Mouse (Mus musculus): ENCODE results near the gene Arap1. TPM values are rescaled to one million over a fixed set of nuclear protein-coding genes. Genes with fewer than 3 reads are reported as not detected.

Arap1 gene
- polyA plus RNA-seq, 1 experiment, result 115 TPM

- H3K27ac ChIP-seq (ENCODE audit: insufficient read depth, low read length), result no peak overlapping the region
- TF ChIP-seq POLR2A (IDR thresholded peaks at IDR 0.05; ENCODE audit: low read depth, low read length), result no peak
- no peak for TF ChIP-seq CTCF (IDR thresholded peaks at IDR 0.05; ENCODE audit: borderline replicate concordance, insufficient read depth, low read length)
- H3K4me1 ChIP-seq (ENCODE audit: control insufficient read depth, insufficient read depth, low read length), result no peaks in the 10 kb centered on the region
- no peak overlapping the region for H3K4me3 ChIP-seq (ENCODE audit: insufficient read depth, low read length)
These were observed 110.5 kb downstream of the Arap1 start for GRCm38 (mm10) chr7:101458278-101458781.

GRCm38 (mm10) chr7:101459305-101459813 is 111.5 kb downstream of the Arap1 start:
- Histone ChIP-seq H3K4me3 (ENCODE audit: insufficient read depth, low read length) (no peak overlapping the region), H3K27ac (ENCODE audit: insufficient read depth, low read length) (no peak overlapping the region), H3K4me1 (ENCODE audit: control insufficient read depth, insufficient read depth, low read length) (no peaks in the 10 kb centered on the region)
- no peak for TF ChIP-seq POLR2A (IDR thresholded peaks at IDR 0.05; ENCODE audit: low read depth, low read length)

- Histone ChIP-seq H3K4me1 (ENCODE audit: control insufficient read depth, insufficient read depth, low read length) (no peaks in the 10 kb centered on the region), H3K27ac (ENCODE audit: insufficient read depth, low read length) (no peak overlapping the region), H3K4me3 (ENCODE audit: insufficient read depth, low read length) (no peak overlapping the region)
- no peak for TF ChIP-seq CTCF (IDR thresholded peaks at IDR 0.05; ENCODE audit: borderline replicate concordance, insufficient read depth, low read length)
- no peak for TF ChIP-seq POLR2A (IDR thresholded peaks at IDR 0.05; ENCODE audit: low read depth, low read length)
These were observed 112.2 kb downstream of the Arap1 start for GRCm38 (mm10) chr7:101459923-101460607.

GRCm38 (mm10) chr7:101460608-101460957 is 112.7 kb downstream of the Arap1 start:
- no peak overlapping the region for H3K4me3 ChIP-seq (ENCODE audit: insufficient read depth, low read length)
- no peak for TF ChIP-seq POLR2A (IDR thresholded peaks at IDR 0.05; ENCODE audit: low read depth, low read length)
- no peak for TF ChIP-seq CTCF (IDR thresholded peaks at IDR 0.05; ENCODE audit: borderline replicate concordance, insufficient read depth, low read length)
- no peak overlapping the region for H3K27ac ChIP-seq (ENCODE audit: insufficient read depth, low read length)
- no peaks in the 10 kb centered on the region for H3K4me1 ChIP-seq (ENCODE audit: control insufficient read depth, insufficient read depth, low read length)

GRCm38 (mm10) chr7:101461571-101461970 is 113.7 kb downstream of the Arap1 start:
- H3K4me3 ChIP-seq (ENCODE audit: insufficient read depth, low read length), result no peak overlapping the region
- TF ChIP-seq CTCF (IDR thresholded peaks at IDR 0.05; ENCODE audit: borderline replicate concordance, insufficient read depth, low read length) (no peak), POLR2A (IDR thresholded peaks at IDR 0.05; ENCODE audit: low read depth, low read length) (no peak)
- H3K4me1 ChIP-seq (ENCODE audit: control insufficient read depth, insufficient read depth, low read length), result no peaks in the 10 kb centered on the region
- no peak overlapping the region for H3K27ac ChIP-seq (ENCODE audit: insufficient read depth, low read length)

Other genes with a start within 250 kb of the Arap1 start
- 14.1 and 16.3 TPM in 2 replicates for gene Atg16l2, start 45.8 kb upstream of the Arap1 start, polyA plus RNA-seq (2011; ENCODE audit: insufficient read length, low read depth, missing spikeins)
- gene Stard10, start 31.0 kb upstream of the Arap1 start, polyA plus RNA-seq (2011; ENCODE audit: insufficient read length, low read depth, missing spikeins), result 13.1 and 13.5 TPM in 2 replicates
- 0.54 and 0.95 TPM in 2 replicates for gene Gm45837, start 62.8 kb downstream of the Arap1 start, polyA plus RNA-seq (2011; ENCODE audit: insufficient read length, low read depth, missing spikeins)
- gene Pde2a, start 73.6 kb downstream of the Arap1 start, polyA plus RNA-seq (2011; ENCODE audit: insufficient read length, low read depth, missing spikeins), result not detected in 2 replicates
- gene Art2b, start 237.5 kb downstream of the Arap1 start, polyA plus RNA-seq (2011; ENCODE audit: insufficient read length, low read depth, missing spikeins), result not detected in 2 replicates

Data from embryonic fibroblast, embryonic 13.5 days (primary cell).